Mouse (Mus musculus) ES-Bruce4 (cell line): Measurements from ENCODE around the gene Mllt6.

Source experiments
- CTCF ChIP-seq: IDR thresholded peaks from one replicate; pipeline ENCODE4 v1.8.1; 2011; ENCODE audit warnings: low read depth, low read length
- EP300 ChIP-seq: IDR thresholded peaks from 2 replicates; pipeline ENCODE4 v1.6.1; 2011; ENCODE audit warnings: low read depth, low read length; ENCODE audit not compliant: insufficient read depth

- TF ChIP-seq CTCF: no peak
- no peak for TF ChIP-seq EP300
These were observed 4.9 kb downstream of the Mllt6 start for GRCm38 (mm10) chr11:97668160-97668559.
